Mouse (Mus musculus) hindbrain, embryonic 11.5 days (tissue): ENCODE measurements at regions not wholly inside any gene's neighbourhood (a gene's known extent, or its start where the extent isn't known, plus 50 kb on each side); places are given as distances from the start of the nearest gene placed in this dataset.

ENCODE experiments used
- ATAC-seq: fragments of 200-750 bp; cut with Nextera tagmentation; 2 replicates; pipeline ENCODE4 v1.8.0; 2017; ENCODE audit warnings: mild to moderate bottlenecking, moderate TSS enrichment, moderate library complexity; ENCODE audit not compliant: low FRiP score
- DNase-seq: peaks from one replicate; pipeline ENCODE4 v3.0.0-alpha.2; 2015; ENCODE audit warnings: low spot score
- H3K27ac ChIP-seq: fragments of 300-500 bp; sonication (generic); 2 replicates; pipeline ENCODE4 v1.5.1; 2014; ENCODE audit warnings: mild to moderate bottlenecking, low read depth, low read length
- H3K27me3 ChIP-seq: fragments of 300-500 bp; sonication (generic); 2 replicates; pipeline ENCODE4 v1.6.1; 2014; ENCODE audit warnings: mild to moderate bottlenecking, low read length, moderate library complexity, mixed read lengths; ENCODE audit not compliant: control insufficient read depth, insufficient read depth
- H3K36me3 ChIP-seq: fragments of 300-500 bp; sonication (generic); 2 replicates; pipeline ENCODE4 v1.6.1; 2014; ENCODE audit warnings: mild to moderate bottlenecking, low read length, moderate library complexity, mixed read lengths; ENCODE audit not compliant: control insufficient read depth, insufficient read depth
- H3K4me1 ChIP-seq: fragments of 300-500 bp; sonication (generic); replicated peaks from 2 replicates; pipeline ENCODE4 v1.6.1; 2014; ENCODE audit warnings: low read length, mixed read lengths; ENCODE audit not compliant: control insufficient read depth, insufficient read depth
- H3K4me2 ChIP-seq: fragments of 300-500 bp; sonication (generic); replicated peaks from 2 replicates; pipeline ENCODE4 v1.6.1; 2014; ENCODE audit warnings: mild to moderate bottlenecking, low read depth, low read length
- H3K4me3 ChIP-seq: fragments of 300-500 bp; sonication (generic); 2 replicates; pipeline ENCODE4 v1.5.1; 2014; ENCODE audit warnings: low read depth, low read length
- H3K9ac ChIP-seq: fragments of 300-500 bp; sonication (generic); 2 replicates; pipeline ENCODE4 v1.6.1; 2014; ENCODE audit warnings: low read depth, low read length
- H3K9me3 ChIP-seq: fragments of 300-500 bp; sonication (generic); 2 replicates; pipeline ENCODE4 v1.6.1; 2016; ENCODE audit warnings: low read length; ENCODE audit not compliant: control insufficient read depth
- WGBS: fragments of 180-500 bp; shearing (Covaris S2); extraction: QIAGEN DNeasy Blood & Tissue Kit; methylation state at CpG from one replicate; pipeline ENCODE4 v1.1.7; 2014; 5-methylcytosine and 5-hydroxymethylcytosine counted together

GRCm38 (mm10) chr13:107627073-107627472 is 417.2 kb upstream of the Smim15 start:
- WGBS = 79% methylated on average over 2 of the region's 2 CpGs

GRCm38 (mm10) chr13:107626670-107627069 is 417.6 kb upstream of the Smim15 start:
- Histone ChIP-seq H3K4me3 (no peak overlapping the region), H3K9me3 (no peaks in the 10 kb centered on the region), H3K4me1 (no peaks in the 10 kb centered on the region), H3K36me3 (no peaks in the 10 kb centered on the region), H3K4me2 (no peak overlapping the region), H3K27me3 (no peaks in the 10 kb centered on the region), H3K9ac (no peak overlapping the region), H3K27ac (no peak overlapping the region)
- 70% methylated on average over 8 of the region's 8 CpGs for WGBS
- DNase-seq = no peak
- ATAC-seq = no peak

More at GRCm38 (mm10) chr13:107627073-107627472, 417.2 kb upstream of the Smim15 start:
- no peak overlapping the region for H3K9ac ChIP-seq
- no peaks in the 10 kb centered on the region for H3K4me1 ChIP-seq
- ATAC-seq = no peak
- no peaks in the 10 kb centered on the region for H3K9me3 ChIP-seq
- no peak overlapping the region for H3K4me2 ChIP-seq
- no peak for DNase-seq
- H3K4me3 ChIP-seq = no peak overlapping the region
- no peak overlapping the region for H3K27ac ChIP-seq
- no peaks in the 10 kb centered on the region for H3K36me3 ChIP-seq
- no peaks in the 10 kb centered on the region for H3K27me3 ChIP-seq

GRCm38 (mm10) chr13:107621337-107621736 is 422.9 kb upstream of the Smim15 start:
- 68% methylated on average over 2 of the region's 2 CpGs for WGBS
- no peaks in the 10 kb centered on the region for H3K9me3 ChIP-seq
- no peaks in the 10 kb centered on the region for H3K36me3 ChIP-seq
- H3K4me2 ChIP-seq = no peak overlapping the region
- no peak for ATAC-seq
- DNase-seq = no peak
- no peak overlapping the region for H3K27ac ChIP-seq
- H3K27me3 ChIP-seq = no peaks in the 10 kb centered on the region
- no peak overlapping the region for H3K9ac ChIP-seq
- peaks cover 14% of the 10 kb centered on the region for H3K4me1 ChIP-seq
- H3K4me3 ChIP-seq = no peak overlapping the region

GRCm38 (mm10) chr13:107620887-107621286 is 423.4 kb upstream of the Smim15 start:
- Histone ChIP-seq H3K9ac (no peak overlapping the region), H3K27ac (no peak overlapping the region)

GRCm38 (mm10) chr13:107620210-107620609 is 424.0 kb upstream of the Smim15 start:
- H3K4me3 ChIP-seq = no peak overlapping the region
- no peak overlapping the region for H3K9ac ChIP-seq
- H3K9me3 ChIP-seq = no peaks in the 10 kb centered on the region
- H3K4me2 ChIP-seq = no peak overlapping the region
- peaks cover 14% of the 10 kb centered on the region for H3K4me1 ChIP-seq
- H3K27ac ChIP-seq = no peak overlapping the region
- WGBS = 4% methylated on average over 6 of the region's 6 CpGs
- H3K36me3 ChIP-seq = no peaks in the 10 kb centered on the region
- no peaks in the 10 kb centered on the region for H3K27me3 ChIP-seq
- ATAC-seq = peak; percentile 22; the same call in 1 of the 2 replicates
- peak; percentile 47 for DNase-seq

More at GRCm38 (mm10) chr13:107620887-107621286, 423.4 kb upstream of the Smim15 start:
- Histone ChIP-seq H3K27me3 (no peaks in the 10 kb centered on the region), H3K36me3 (no peaks in the 10 kb centered on the region), H3K4me1 (peaks cover 14% of the 10 kb centered on the region), H3K4me3 (no peak overlapping the region), H3K4me2 (no peak overlapping the region), H3K9me3 (no peaks in the 10 kb centered on the region)
- WGBS = 54% methylated on average over 2 of the region's 2 CpGs
- no peak for DNase-seq
- no peak for ATAC-seq

- WGBS = 18% methylated on average over 9 of the region's 9 CpGs
- no peak overlapping the region for H3K4me2 ChIP-seq
- H3K9ac ChIP-seq = 0 out of 2 replicates have a peak overlapping the region, but pooled peaks have one; percentile 15
- peak overlapping the region; percentile 42; the same call in 1 of the 2 replicates for H3K27ac ChIP-seq
- ATAC-seq (peak; percentile 59), DNase-seq (no peak)
- H3K4me3 ChIP-seq = no peak overlapping the region
- H3K4me1 ChIP-seq = peaks cover 14% of the 10 kb centered on the region
- no peaks in the 10 kb centered on the region for H3K9me3 ChIP-seq
- no peaks in the 10 kb centered on the region for H3K36me3 ChIP-seq
- H3K27me3 ChIP-seq = no peaks in the 10 kb centered on the region
These were observed 424.8 kb upstream of the Smim15 start for GRCm38 (mm10) chr13:107619430-107619927.

- Histone ChIP-seq H3K4me2 (no peak overlapping the region), H3K9me3 (no peaks in the 10 kb centered on the region), H3K27ac (no peak overlapping the region), H3K9ac (no peak overlapping the region), H3K4me1 (peaks cover 14% of the 10 kb centered on the region), H3K27me3 (no peaks in the 10 kb centered on the region), H3K4me3 (no peak overlapping the region), H3K36me3 (no peaks in the 10 kb centered on the region)
- DNase-seq = peak; percentile 47
- no peak for ATAC-seq
- 30% methylated on average over 15 of the region's 15 CpGs for WGBS
These were observed 425.3 kb upstream of the Smim15 start for GRCm38 (mm10) chr13:107618796-107619429.

- Histone ChIP-seq H3K4me3 (no peak overlapping the region), H3K9ac (no peak overlapping the region), H3K4me2 (no peak overlapping the region), H3K36me3 (no peaks in the 10 kb centered on the region), H3K27ac (no peak overlapping the region), H3K27me3 (no peaks in the 10 kb centered on the region), H3K4me1 (peaks cover 14% of the 10 kb centered on the region), H3K9me3 (no peaks in the 10 kb centered on the region)
- DNase-seq = peak; percentile 54
- WGBS = 23% methylated on average over 8 of the region's 8 CpGs
- ATAC-seq = peak; percentile 64
These were observed 425.9 kb upstream of the Smim15 start for GRCm38 (mm10) chr13:107618369-107618771.

GRCm38 (mm10) chr13:107617582-107617981 is 426.7 kb upstream of the Smim15 start:
- H3K9ac ChIP-seq = no peak overlapping the region
- no peak for ATAC-seq

More at GRCm38 (mm10) chr13:107617582-107617981, 426.7 kb upstream of the Smim15 start:
- Histone ChIP-seq H3K36me3 (no peaks in the 10 kb centered on the region), H3K27me3 (no peaks in the 10 kb centered on the region), H3K4me3 (no peak overlapping the region), H3K4me2 (no peak overlapping the region), H3K9me3 (no peaks in the 10 kb centered on the region), H3K4me1 (peaks cover 14% of the 10 kb centered on the region), H3K27ac (no peak overlapping the region)
- WGBS = 35% methylated on average over 2 of the region's 2 CpGs
- no peak for DNase-seq
